Mouse (Mus musculus): ENCODE data around the gene Mrrf. TPM values are rescaled to one million over a fixed set of nuclear protein-coding genes. Genes with fewer than 3 reads are reported as not detected.
A peak's percentile ranks its signal among the peaks of the same experiment; 100 is the strongest.

The Mrrf gene
- total RNA-seq, 1 experiment: 8.4 TPM

DNA sequence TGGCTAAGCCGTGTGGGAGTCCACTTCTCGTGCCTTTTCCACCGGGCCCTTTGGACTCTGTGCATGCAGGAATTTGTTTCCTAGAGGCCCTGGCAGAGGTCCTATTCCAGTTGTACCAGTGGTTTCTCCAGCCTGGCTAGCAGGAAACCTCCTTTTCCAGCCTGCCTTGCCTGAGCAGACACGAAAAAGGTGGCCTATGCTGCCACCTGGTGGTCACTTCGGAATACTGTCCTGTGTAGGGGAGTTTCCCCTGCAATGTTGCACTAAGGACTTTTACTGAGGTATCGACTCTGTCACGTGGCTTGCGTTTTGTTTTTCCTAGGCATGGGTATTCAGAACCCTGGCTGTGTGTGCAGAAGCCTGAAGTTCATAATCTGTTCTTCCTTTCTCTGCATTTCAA lies 77.8 kb downstream of the Mrrf start:
- Histone ChIP-seq H3K4me3 (ENCODE audit: insufficient read depth in 1 of 2, low read depth in 1 of 2, low read length in 2 of 2, poor library complexity in 1 of 2, severe bottlenecking in 1 of 2) (no peak overlapping the region), H3K4me1 (ENCODE audit: control insufficient read depth in 2 of 2, insufficient read depth in 2 of 2, low read length in 2 of 2, poor library complexity in 1 of 2) (peaks cover 0 to 11% of the 10 kb centered on the region in 2 experiments; a peak in 2 of 4 replicates), H3K27ac (ENCODE audit: insufficient read depth, low read depth, low read length, poor library complexity, severe bottlenecking) (no peak overlapping the region), H3K9me3 (ENCODE audit: control insufficient read depth, insufficient read depth, low read depth, low read length) (no peaks in the 10 kb centered on the region), H3K9ac (ENCODE audit: insufficient read depth, low read depth, low read length, poor library complexity, severe bottlenecking) (no peak overlapping the region), H3K36me3 (ENCODE audit: control insufficient read depth, insufficient read depth, low read length, poor library complexity, severe bottlenecking) (no peaks in the 10 kb centered on the region)
- in situ Hi-C loops (cut with MboI; ENCODE audit: low sequenced_read_pairs in 2 of 2, unreplicated experiment in 2 of 2): loop anchor here (5.0 to 10.0 kb wide), 2 partner anchors 189 to 207 kb away; no protein-coding TSS in a partner anchor
- DNase-seq (ENCODE audit: low read depth, low spot score): peak; percentile 82
- TF ChIP-seq CHD2 (IDR thresholded peaks at IDR 0.05; ENCODE audit: low read depth, low read length): no peak
- no peak for TF ChIP-seq MAFK (IDR thresholded peaks at IDR 0.05; ENCODE audit: insufficient read depth, low read depth, low read length)
- peak; percentile 96 for TF ChIP-seq ZC3H11A (IDR thresholded peaks at IDR 0.05; ENCODE audit: borderline replicate concordance, low read depth, low read length)

DNA sequence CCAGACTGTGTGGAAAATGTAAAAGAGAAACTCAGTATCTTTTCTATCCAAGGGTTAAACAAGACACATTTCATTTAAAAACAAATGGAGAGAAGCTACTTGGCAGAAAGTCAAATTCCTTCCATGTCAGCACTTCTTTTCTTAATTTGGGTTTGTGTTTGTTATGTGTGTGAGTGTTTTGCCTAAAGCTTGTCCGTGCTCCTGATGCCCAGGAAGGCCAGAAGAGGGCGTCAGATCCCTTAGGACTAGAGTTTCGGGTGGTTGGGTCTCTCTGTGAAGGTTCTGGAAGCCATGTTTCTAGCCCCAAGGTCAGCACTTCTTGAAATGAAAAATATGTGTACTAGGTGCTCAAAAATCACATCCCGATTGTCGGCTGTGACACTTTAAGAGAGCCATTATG lies 78.2 kb downstream of the Mrrf start:
- Histone ChIP-seq H3K4me3 (ENCODE audit: insufficient read depth in 1 of 2, low read depth in 1 of 2, low read length in 2 of 2, poor library complexity in 1 of 2, severe bottlenecking in 1 of 2) (no peak overlapping the region), H3K9ac (ENCODE audit: insufficient read depth, low read depth, low read length, poor library complexity, severe bottlenecking) (no peak overlapping the region), H3K4me1 (ENCODE audit: control insufficient read depth in 2 of 2, insufficient read depth in 2 of 2, low read length in 2 of 2, poor library complexity in 1 of 2) (peaks cover 0 to 11% of the 10 kb centered on the region in 2 experiments; a peak in 2 of 4 replicates), H3K36me3 (ENCODE audit: control insufficient read depth, insufficient read depth, low read length, poor library complexity, severe bottlenecking) (no peaks in the 10 kb centered on the region), H3K9me3 (ENCODE audit: control insufficient read depth, insufficient read depth, low read depth, low read length) (no peaks in the 10 kb centered on the region), H3K27ac (ENCODE audit: insufficient read depth, low read depth, low read length, poor library complexity, severe bottlenecking) (no peak overlapping the region)
- DNase-seq (ENCODE audit: low read depth, low spot score): no peak
- in situ Hi-C loops (cut with MboI; ENCODE audit: low sequenced_read_pairs in 2 of 2, unreplicated experiment in 2 of 2): loop anchor here (5.0 to 10.0 kb wide), 2 partner anchors 190 to 207 kb away; no protein-coding TSS in a partner anchor
- TF ChIP-seq MAFK (IDR thresholded peaks at IDR 0.05; ENCODE audit: insufficient read depth, low read depth, low read length) (no peak), ZNF384 (IDR thresholded peaks at IDR 0.05; ENCODE audit: low read depth, low read length) (no peak), HCFC1 (IDR thresholded peaks at IDR 0.05; ENCODE audit: borderline replicate concordance, insufficient read depth, low read length) (no peak), CHD2 (IDR thresholded peaks at IDR 0.05; ENCODE audit: low read depth, low read length) (no peak), ZC3H11A (IDR thresholded peaks at IDR 0.05; ENCODE audit: borderline replicate concordance, low read depth, low read length) (no peak)

DNA sequence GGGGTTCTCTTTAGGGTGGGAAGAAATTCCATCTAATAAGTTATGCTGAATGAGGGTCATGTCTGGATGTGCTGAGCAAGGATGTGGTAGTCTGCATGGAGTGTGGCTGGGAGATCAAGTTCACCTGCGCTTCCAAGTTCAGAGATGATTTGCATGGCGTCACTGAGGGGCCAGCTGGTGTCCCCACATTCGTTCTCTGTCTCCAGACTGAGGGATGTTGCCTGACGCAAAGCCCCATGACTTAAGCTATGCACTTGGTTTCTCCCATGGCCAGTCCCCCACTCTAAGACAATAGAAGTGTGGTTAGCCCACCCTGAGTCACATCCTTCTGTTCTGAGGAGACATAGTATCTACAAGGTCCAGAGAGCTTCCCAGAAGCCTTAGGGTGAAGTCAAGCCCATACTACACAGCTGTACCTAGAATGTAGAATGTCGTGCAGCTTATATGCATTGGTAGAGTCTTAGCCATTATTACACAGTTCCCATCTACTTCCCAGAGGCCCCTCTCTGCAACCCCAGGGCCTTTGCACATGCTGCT lies 79.1 kb downstream of the Mrrf start:
- no peak for TF ChIP-seq HCFC1 (IDR thresholded peaks at IDR 0.05; ENCODE audit: borderline replicate concordance, insufficient read depth, low read length)
- TF ChIP-seq ZC3H11A (IDR thresholded peaks at IDR 0.05; ENCODE audit: borderline replicate concordance, low read depth, low read length): no peak
- TF ChIP-seq CHD2 (IDR thresholded peaks at IDR 0.05; ENCODE audit: low read depth, low read length): no peak
- TF ChIP-seq MAFK (IDR thresholded peaks at IDR 0.05; ENCODE audit: insufficient read depth, low read depth, low read length): no peak
- no peak for TF ChIP-seq ZNF384 (IDR thresholded peaks at IDR 0.05; ENCODE audit: low read depth, low read length)
- H3K4me3 ChIP-seq (ENCODE audit: insufficient read depth in 1 of 2, low read depth in 1 of 2, low read length in 2 of 2, poor library complexity in 1 of 2, severe bottlenecking in 1 of 2): no peak overlapping the region
- no peak overlapping the region for H3K27ac ChIP-seq (ENCODE audit: insufficient read depth, low read depth, low read length, poor library complexity, severe bottlenecking)
- no peak for DNase-seq (ENCODE audit: low read depth, low spot score)
- no peaks in the 10 kb centered on the region for H3K36me3 ChIP-seq (ENCODE audit: control insufficient read depth, insufficient read depth, low read length, poor library complexity, severe bottlenecking)
- H3K4me1 ChIP-seq (ENCODE audit: control insufficient read depth in 2 of 2, insufficient read depth in 2 of 2, low read length in 2 of 2, poor library complexity in 1 of 2): peaks cover 0 to 11% of the 10 kb centered on the region in 2 experiments; a peak in 2 of 4 replicates
- in situ Hi-C loops (cut with MboI; ENCODE audit: low sequenced_read_pairs in 2 of 2, unreplicated experiment in 2 of 2): loop anchor here in 1 of 2 experiments (10.0 kb wide), 1 partner anchor 190 kb away; no protein-coding TSS in a partner anchor
- H3K9me3 ChIP-seq (ENCODE audit: control insufficient read depth, insufficient read depth, low read depth, low read length): no peaks in the 10 kb centered on the region
- H3K9ac ChIP-seq (ENCODE audit: insufficient read depth, low read depth, low read length, poor library complexity, severe bottlenecking): no peak overlapping the region

DNA sequence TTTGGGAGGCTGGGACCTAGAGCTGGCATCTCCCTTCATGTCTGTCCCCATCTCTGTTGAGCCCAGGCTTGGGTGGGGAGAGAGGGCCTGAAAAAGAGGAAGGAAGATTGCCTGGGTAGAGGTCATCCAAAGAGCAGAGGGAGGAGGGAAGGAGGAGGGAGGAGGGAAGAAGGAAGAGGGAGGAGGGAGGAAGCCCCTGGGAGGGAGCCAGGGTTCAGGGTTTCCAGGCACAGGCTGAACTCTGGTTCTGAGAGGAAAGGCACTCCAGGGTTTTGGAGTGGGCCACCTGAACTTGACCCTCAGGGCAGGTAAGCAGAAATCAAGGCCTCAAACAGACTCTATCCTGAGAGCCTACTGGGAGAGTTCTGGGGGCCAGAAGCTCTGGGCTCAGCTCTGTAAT lies 80.4 kb downstream of the Mrrf start:
- in situ Hi-C loops (cut with MboI; ENCODE audit: low sequenced_read_pairs in 2 of 2, unreplicated experiment in 2 of 2): loop anchor here in 1 of 2 experiments (10.0 kb wide), 1 partner anchor 192 kb away; no protein-coding TSS in a partner anchor
- DNase-seq (ENCODE audit: low read depth, low spot score): no peak
- no peaks in the 10 kb centered on the region for H3K9me3 ChIP-seq (ENCODE audit: control insufficient read depth, insufficient read depth, low read depth, low read length)
- H3K27ac ChIP-seq (ENCODE audit: insufficient read depth, low read depth, low read length, poor library complexity, severe bottlenecking): no peak overlapping the region
- H3K4me3 ChIP-seq (ENCODE audit: insufficient read depth in 1 of 2, low read depth in 1 of 2, low read length in 2 of 2, poor library complexity in 1 of 2, severe bottlenecking in 1 of 2): no peak overlapping the region
- H3K4me1 ChIP-seq (ENCODE audit: control insufficient read depth in 2 of 2, insufficient read depth in 2 of 2, low read length in 2 of 2, poor library complexity in 1 of 2): peaks cover under 1 to 12% of the 10 kb centered on the region in 2 experiments; a peak in 3 of 4 replicates
- H3K9ac ChIP-seq (ENCODE audit: insufficient read depth, low read depth, low read length, poor library complexity, severe bottlenecking): no peak overlapping the region
- TF ChIP-seq ZNF384 (IDR thresholded peaks at IDR 0.05; ENCODE audit: low read depth, low read length): no peak
- TF ChIP-seq ZC3H11A (IDR thresholded peaks at IDR 0.05; ENCODE audit: borderline replicate concordance, low read depth, low read length): no peak
- no peak for TF ChIP-seq HCFC1 (IDR thresholded peaks at IDR 0.05; ENCODE audit: borderline replicate concordance, insufficient read depth, low read length)
- TF ChIP-seq CHD2 (IDR thresholded peaks at IDR 0.05; ENCODE audit: low read depth, low read length): no peak
- TF ChIP-seq MAFK (IDR thresholded peaks at IDR 0.05; ENCODE audit: insufficient read depth, low read depth, low read length): no peak
- H3K36me3 ChIP-seq (ENCODE audit: control insufficient read depth, insufficient read depth, low read length, poor library complexity, severe bottlenecking): no peaks in the 10 kb centered on the region
